Mouse (Mus musculus) natural killer cell, adult 2 months (primary cell): Measurements from ENCODE around the gene Figla.

ENCODE experiments used
- DNase-seq, 2 experiments: peaks; one replicate each; pipeline ENCODE4 v3.0.0; 2022; ENCODE audit warnings: low spot score in 2 of 2

Figla gene

GRCm38 (mm10) chr6:86028601-86029322 lies 12.8 kb downstream of the Figla start, which contains the start of gene Add2:
Gene Add2, plus strand, starts transcription at chr6:86028681.
- DNase-seq: no peak

- no peak for DNase-seq
Observed at GRCm38 (mm10) chr6:86029323-86029713, 13.3 kb downstream of the Figla start.

GRCm38 (mm10) chr6:86031527-86031926 lies 15.6 kb downstream of the Figla start:
- no peak for DNase-seq

- DNase-seq: no peak
Observed at GRCm38 (mm10) chr6:86033635-86034034, 17.7 kb downstream of the Figla start.

GRCm38 (mm10) chr6:86038901-86039300 lies 22.9 kb downstream of the Figla start:
- no peak for DNase-seq

- no peak for DNase-seq
Observed at GRCm38 (mm10) chr6:86040140-86040539, 24.2 kb downstream of the Figla start.

- DNase-seq: no peak
Observed at GRCm38 (mm10) chr6:86047510-86047909, 31.5 kb downstream of the Figla start.

- no peak for DNase-seq
Observed at GRCm38 (mm10) chr6:86048509-86048908, 32.5 kb downstream of the Figla start.

GRCm38 (mm10) chr6:86050586-86051268 lies 34.8 kb downstream of the Figla start:
- DNase-seq: no peak

GRCm38 (mm10) chr6:86052032-86052459 lies 36.1 kb downstream of the Figla start:
- no peak for DNase-seq

- DNase-seq: no peak
Observed at GRCm38 (mm10) chr6:86052556-86052955, 36.6 kb downstream of the Figla start.

- DNase-seq: no peak
Observed at GRCm38 (mm10) chr6:86053099-86053498, 37.1 kb downstream of the Figla start.

- no peak for DNase-seq
Observed at GRCm38 (mm10) chr6:86053594-86053993, 37.6 kb downstream of the Figla start.

GRCm38 (mm10) chr6:86058475-86058874 lies 42.5 kb downstream of the Figla start:
- DNase-seq: no peak

GRCm38 (mm10) chr6:86059151-86059853 lies 43.3 kb downstream of the Figla start:
- no peak for DNase-seq

GRCm38 (mm10) chr6:86060170-86060569 lies 44.2 kb downstream of the Figla start:
- no peak for DNase-seq

- DNase-seq: no peak
Observed at GRCm38 (mm10) chr6:86062226-86062625, 46.3 kb downstream of the Figla start.

GRCm38 (mm10) chr6:86062684-86063083 lies 46.7 kb downstream of the Figla start:
- DNase-seq: no peak

- DNase-seq: no peak
Observed at GRCm38 (mm10) chr6:86064318-86065016, 48.5 kb downstream of the Figla start.

- no peak for DNase-seq
Observed at GRCm38 (mm10) chr6:86066727-86067126, 50.8 kb downstream of the Figla start.

- no peak for DNase-seq
Observed at GRCm38 (mm10) chr6:86067145-86067544, 51.2 kb downstream of the Figla start.

- DNase-seq: no peak
Observed at GRCm38 (mm10) chr6:86069009-86069408, 53.0 kb downstream of the Figla start.
